Mouse (Mus musculus) liver, embryonic 14.5 days (tissue): ENCODE data around the gene Lama2.

Experiments used
- CTCF ChIP-seq: IDR thresholded peaks from 2 replicates; pipeline ENCODE4 v1.5.1; 2016; ENCODE audit warnings: antibody characterized with exemption, low read depth, control low read depth
- EP300 ChIP-seq: IDR thresholded peaks from 2 replicates; pipeline ENCODE4 v1.6.1; 2016; ENCODE audit warnings: antibody characterized with exemption, low read depth

- peak; percentile 45; the same call in 1 of the 2 replicates for TF ChIP-seq CTCF
- TF ChIP-seq EP300, result no peak
Observed at GRCm38 (mm10) chr10:27133135-27133534, 486.4 kb downstream of the Lama2 start.
